Mouse (Mus musculus) hindbrain, embryonic 15.5 days (tissue): ENCODE results near the gene Tceal1. TPM values are rescaled to one million over a fixed set of nuclear protein-coding genes. Genes with fewer than 3 reads are reported as not detected.

Experiments
- ATAC-seq: fragments of 200-750 bp; cut with Nextera tagmentation; 2 replicates; pipeline ENCODE4 v1.8.0; 2017; ENCODE audit warnings: low read depth, moderate number of reproducible peaks, moderate TSS enrichment; ENCODE audit not compliant: low FRiP score
- H3K27ac ChIP-seq: fragments of 300-500 bp; sonication (generic); replicated peaks from 2 replicates; pipeline ENCODE4 v1.5.1; 2015; ENCODE audit warnings: mild to moderate bottlenecking, inconsistent platforms
- H3K27me3 ChIP-seq: fragments of 300-500 bp; sonication (generic); 2 replicates; pipeline ENCODE4 v1.6.1; 2015; ENCODE audit warnings: control low read depth, inconsistent platforms
- H3K36me3 ChIP-seq: fragments of 300-500 bp; sonication (generic); 2 replicates; pipeline ENCODE4 v1.6.1; 2015; ENCODE audit warnings: control low read depth, inconsistent platforms
- H3K4me1 ChIP-seq: fragments of 300-500 bp; sonication (generic); replicated peaks from 2 replicates; pipeline ENCODE4 v1.6.1; 2015; ENCODE audit warnings: control low read depth, inconsistent platforms
- H3K4me2 ChIP-seq: fragments of 300-500 bp; sonication (generic); 2 replicates; pipeline ENCODE4 v1.6.1; 2015; ENCODE audit warnings: moderate library complexity, mild to moderate bottlenecking, inconsistent platforms
- H3K4me3 ChIP-seq: fragments of 300-500 bp; sonication (generic); 2 replicates; pipeline ENCODE4 v1.5.1; 2015; ENCODE audit warnings: mild to moderate bottlenecking, inconsistent platforms
- H3K9ac ChIP-seq: fragments of 300-500 bp; sonication (generic); 2 replicates; pipeline ENCODE4 v1.6.1; 2015; ENCODE audit warnings: inconsistent platforms
- H3K9me3 ChIP-seq: fragments of 300-500 bp; sonication (generic); 2 replicates; pipeline ENCODE4 v1.6.1; 2016; ENCODE audit warnings: control low read depth, inconsistent platforms
- WGBS: fragments of 180-500 bp; shearing (Covaris S2); methylation state at CpG from one replicate; pipeline ENCODE4 v1.1.7; 2015; 5-methylcytosine and 5-hydroxymethylcytosine counted together
- polyA plus RNA-seq: library from polyadenylated mRNA; unstranded; fragments of >200 nt; fragmentation: Nextera tagmentation; extraction: Ambion mirVana; gene quantifications from 2 replicates; pipeline ENCODE4 v1.2.1, GENCODE M21; 2015

Gene Tceal1
- polyA plus RNA-seq, 1 experiment from 2014 or later = 21.8 TPM

DNA sequence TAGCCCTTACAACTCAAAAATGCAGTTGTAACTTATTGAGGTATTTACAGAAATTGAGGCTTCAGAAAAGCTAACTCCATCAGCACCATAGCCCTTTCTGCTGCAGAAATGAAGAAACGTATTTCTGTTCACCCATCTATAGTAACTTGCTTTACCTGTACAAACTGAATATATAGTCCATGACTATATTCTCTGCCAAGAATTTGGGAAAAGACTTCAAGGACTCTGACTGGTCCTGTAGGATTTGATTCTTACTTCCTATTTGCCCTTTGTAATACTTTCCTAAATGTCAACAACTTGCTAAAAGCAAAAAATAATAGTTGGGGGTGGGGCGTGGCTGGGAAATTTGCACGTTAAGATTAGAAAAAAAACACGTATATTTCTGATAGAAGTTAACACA lies 24.2 kb downstream of the Tceal1 start:
- 86% methylated on average over 4 of the region's 4 CpGs for WGBS
- H3K4me2 ChIP-seq = no peak overlapping the region
- no peak overlapping the region for H3K4me3 ChIP-seq
- no peaks in the 10 kb centered on the region for H3K27me3 ChIP-seq
- no peak for ATAC-seq
- no peaks in the 10 kb centered on the region for H3K9me3 ChIP-seq
- no peak overlapping the region for H3K27ac ChIP-seq
- H3K4me1 ChIP-seq = no peaks in the 10 kb centered on the region
- H3K9ac ChIP-seq = no peak overlapping the region
- H3K36me3 ChIP-seq = peaks cover 7% of the 10 kb centered on the region; the same call in 1 of the 2 replicates

DNA sequence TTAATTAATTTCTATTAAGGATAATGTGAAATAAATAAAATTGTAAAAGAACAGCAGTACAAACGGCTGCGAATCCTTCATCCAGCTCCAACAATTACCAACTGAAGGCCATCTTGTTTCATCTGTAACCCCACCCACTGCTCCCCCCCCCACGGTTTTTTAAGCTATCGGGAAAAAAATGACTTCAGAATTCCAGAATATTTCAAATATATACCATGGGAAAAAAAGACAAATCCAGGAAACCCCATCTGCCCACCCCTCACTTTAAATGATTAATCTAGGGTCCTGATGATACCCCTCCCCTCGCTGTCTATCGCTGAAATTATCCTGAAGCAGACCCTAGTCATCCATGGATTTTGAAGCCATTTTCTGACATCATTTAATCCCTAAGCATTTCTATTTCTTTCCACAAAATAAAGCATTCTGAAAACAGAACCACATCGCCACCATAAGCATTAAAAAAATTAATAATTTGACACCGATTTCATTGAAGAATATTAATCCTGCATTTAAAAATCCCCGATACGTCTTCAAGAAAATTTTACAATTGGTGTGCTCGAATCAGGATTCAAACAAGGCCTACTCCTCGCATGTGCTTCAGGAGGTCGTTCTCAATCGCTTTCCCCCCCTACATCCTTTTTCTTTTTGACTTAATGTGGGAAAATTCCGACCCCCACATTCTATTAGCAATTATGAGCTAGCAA lies 32.5 kb downstream of the Tceal1 start:
- Histone ChIP-seq H3K27me3 (no peaks in the 10 kb centered on the region), H3K9ac (peak overlapping the region; percentile 67), H3K36me3 (no peaks in the 10 kb centered on the region), H3K4me2 (peak overlapping the region; percentile 59), H3K4me1 (peaks cover 7% of the 10 kb centered on the region), H3K4me3 (peak overlapping the region; percentile 59), H3K9me3 (no peaks in the 10 kb centered on the region), H3K27ac (peak overlapping the region; percentile 84)
- ATAC-seq = no peak
- 18% methylated on average over 15 of the region's 15 CpGs for WGBS

DNA sequence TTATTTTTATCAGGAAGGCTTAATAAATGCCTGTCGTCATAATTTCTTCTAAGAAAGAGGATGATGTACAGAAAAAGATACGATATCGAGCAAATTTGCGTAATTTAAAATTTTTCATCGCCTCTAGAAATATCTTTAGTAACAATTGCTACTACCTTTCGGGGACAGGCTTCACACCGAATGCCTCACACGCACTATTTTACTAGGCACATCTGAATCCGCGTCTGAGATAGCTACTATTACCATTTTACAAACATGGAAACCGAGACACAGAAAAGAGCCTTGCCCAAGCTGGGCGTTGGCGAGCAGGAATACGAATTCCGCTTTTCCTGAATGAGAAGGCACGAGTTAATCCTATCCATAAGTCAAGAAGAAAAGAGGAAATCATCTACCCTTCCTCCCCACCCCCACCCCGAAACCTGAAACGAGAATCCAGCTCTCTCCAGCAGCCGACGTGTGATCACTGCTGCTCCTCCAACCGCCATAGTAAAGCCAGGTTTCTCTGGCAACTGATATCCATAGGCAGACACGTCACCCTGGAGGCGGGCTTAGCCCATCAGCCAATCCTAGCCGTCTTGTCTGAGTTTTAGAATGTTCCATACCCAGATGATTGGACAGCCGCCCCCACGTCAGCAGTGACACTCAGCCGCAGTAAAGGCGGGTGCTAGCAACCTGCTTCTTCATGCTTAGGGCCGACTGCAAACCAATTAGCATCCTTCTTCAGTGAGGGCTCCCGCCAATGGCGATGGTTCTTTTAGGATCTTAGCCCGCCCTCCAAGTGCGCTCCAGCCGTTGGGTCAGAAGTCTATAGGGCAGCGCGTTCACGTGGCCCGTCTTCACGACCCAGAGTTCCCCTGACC lies 33.2 kb downstream of the Tceal1 start:
- peak overlapping the region; percentile 95 for H3K27ac ChIP-seq
- 22% methylated on average over 39 of the region's 39 CpGs for WGBS
- peak; percentile 98 for ATAC-seq
- peaks cover 7% of the 10 kb centered on the region for H3K4me1 ChIP-seq
- H3K4me2 ChIP-seq = peak overlapping the region; percentile 59
- H3K4me3 ChIP-seq = peak overlapping the region; percentile 59
- H3K9ac ChIP-seq = peak overlapping the region; percentile 67
- no peaks in the 10 kb centered on the region for H3K27me3 ChIP-seq
- no peaks in the 10 kb centered on the region for H3K36me3 ChIP-seq
- no peaks in the 10 kb centered on the region for H3K9me3 ChIP-seq

DNA sequence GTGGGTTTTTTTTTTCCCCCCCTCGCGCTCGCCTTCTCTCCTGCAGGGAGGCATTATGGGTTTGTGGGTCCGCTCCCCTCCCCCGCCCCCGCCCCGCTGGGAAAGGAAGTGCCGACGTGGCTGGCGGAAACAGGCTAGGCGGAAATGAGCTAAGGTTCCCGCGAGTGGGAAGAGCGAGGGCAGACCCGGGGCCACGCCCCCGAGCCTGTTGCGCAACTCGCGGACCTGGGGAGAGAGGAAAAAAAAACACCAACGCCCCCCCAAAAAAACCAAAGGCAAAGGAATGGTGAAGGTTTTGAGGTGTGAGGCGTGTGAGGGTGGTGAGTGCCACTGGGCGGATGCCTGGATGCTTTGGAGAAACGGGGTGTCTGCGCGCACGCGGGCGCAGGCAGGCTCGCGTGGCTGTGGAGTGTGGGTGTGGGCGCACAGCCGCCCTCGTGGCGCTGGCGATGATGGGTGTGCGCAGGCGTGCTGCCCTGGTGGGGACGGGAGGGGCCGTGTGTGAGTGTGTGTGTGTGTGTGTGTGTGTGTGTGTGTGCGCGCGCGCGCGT lies 33.9 kb downstream of the Tceal1 start:
- H3K4me1 ChIP-seq = peaks cover 7% of the 10 kb centered on the region
- H3K4me2 ChIP-seq = peak overlapping the region; percentile 59
- 30% methylated on average over 44 of the region's 46 CpGs for WGBS
- peak overlapping the region; percentile 95 for H3K27ac ChIP-seq
- peak overlapping the region; percentile 59 for H3K4me3 ChIP-seq
- H3K9me3 ChIP-seq = no peaks in the 10 kb centered on the region
- no peaks in the 10 kb centered on the region for H3K27me3 ChIP-seq
- H3K36me3 ChIP-seq = no peaks in the 10 kb centered on the region
- H3K9ac ChIP-seq = 0 out of 2 replicates have a peak overlapping the region, but pooled peaks have one; percentile 39
- peak; percentile 80 for ATAC-seq

DNA sequence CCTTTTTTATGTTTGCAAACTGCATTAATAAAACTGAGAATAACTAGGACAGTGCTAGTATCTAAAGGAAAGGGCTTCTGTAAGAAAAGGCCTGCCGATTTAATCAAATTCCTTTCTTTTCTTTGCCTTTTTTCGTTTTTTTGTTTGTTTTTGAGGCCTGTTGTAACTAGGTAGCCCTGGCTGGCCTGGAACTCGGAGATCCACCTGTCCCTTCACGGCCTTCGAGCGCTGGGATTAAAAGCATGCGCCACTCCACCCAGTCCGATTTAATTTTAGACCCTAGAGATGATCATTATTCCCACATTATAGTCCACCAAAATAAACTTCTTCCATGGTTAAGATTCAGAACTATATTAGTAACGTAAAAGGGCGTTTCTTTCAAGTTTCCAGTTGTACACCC lies 34.5 kb downstream of the Tceal1 start:
- Histone ChIP-seq H3K9ac (peak overlapping the region; percentile 40), H3K36me3 (no peaks in the 10 kb centered on the region), H3K4me1 (peaks cover 7% of the 10 kb centered on the region), H3K27me3 (no peaks in the 10 kb centered on the region), H3K4me2 (peak overlapping the region; percentile 59), H3K4me3 (peak overlapping the region; percentile 59), H3K27ac (peak overlapping the region; percentile 95), H3K9me3 (no peaks in the 10 kb centered on the region)
- 34% methylated on average over 10 of the region's 10 CpGs for WGBS
- ATAC-seq = no peak

DNA sequence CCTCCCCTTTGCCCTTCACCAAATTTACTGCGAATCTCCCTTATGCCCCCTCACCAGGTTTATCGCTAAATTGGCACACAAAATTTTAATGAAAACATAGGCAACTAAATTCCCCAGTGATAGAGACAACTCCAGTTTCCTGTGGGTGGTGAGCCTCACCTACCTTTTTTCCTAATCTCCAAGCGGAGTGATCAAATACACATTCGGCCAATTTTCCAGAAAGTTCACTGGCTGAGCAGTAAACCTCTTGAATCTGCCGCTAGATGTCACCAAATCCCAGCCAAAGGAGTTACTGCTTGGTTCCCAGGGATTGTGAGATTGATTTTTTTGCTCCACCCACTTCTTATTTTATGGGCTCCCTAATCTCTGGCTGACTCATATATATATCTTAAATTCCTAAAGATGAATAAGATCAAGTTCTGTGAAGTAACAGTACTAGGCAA lies 34.9 kb downstream of the Tceal1 start:
- no peak for ATAC-seq
- H3K27ac ChIP-seq = peak overlapping the region; percentile 95
- no peaks in the 10 kb centered on the region for H3K27me3 ChIP-seq
- H3K36me3 ChIP-seq = no peaks in the 10 kb centered on the region
- H3K4me2 ChIP-seq = peak overlapping the region; percentile 59
- H3K9me3 ChIP-seq = no peaks in the 10 kb centered on the region
- H3K4me3 ChIP-seq = peak overlapping the region; percentile 59
- 34% methylated on average over 5 of the region's 5 CpGs for WGBS
- H3K4me1 ChIP-seq = peaks cover 7% of the 10 kb centered on the region
- H3K9ac ChIP-seq = no peak overlapping the region; the same call in 1 of the 2 replicates

DNA sequence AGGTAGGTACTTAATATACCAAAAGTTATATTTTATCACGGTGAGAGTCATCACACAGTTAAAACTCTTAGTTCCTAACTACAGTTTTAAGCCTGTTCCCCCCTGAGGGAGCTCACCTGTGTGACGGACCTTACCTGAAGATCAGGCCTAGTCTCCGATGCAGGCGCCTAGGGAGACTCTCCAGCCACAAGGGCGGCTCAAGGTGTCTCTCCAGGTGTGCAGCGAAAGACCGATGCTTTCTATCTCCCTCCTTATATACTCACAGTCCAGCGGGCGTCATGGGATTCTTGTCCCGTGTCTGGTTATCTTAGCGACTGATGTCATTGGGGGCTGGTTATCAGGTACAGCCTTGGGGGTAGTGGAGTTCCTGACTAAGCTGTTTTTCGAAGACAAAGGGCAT lies 35.7 kb downstream of the Tceal1 start, which contains the start of gene Morf4l2:
TSS of gene Morf4l2 (minus strand) at position 232 of the 400 bp plus-strand sequence.
- Histone ChIP-seq H3K9me3 (no peaks in the 10 kb centered on the region), H3K27ac (peak within 1 kb of the TSS; percentile 95), H3K36me3 (no peaks in the 10 kb centered on the region), H3K4me3 (peak within 1 kb of the TSS; percentile 59), H3K4me2 (peak within 1 kb of the TSS; percentile 59), H3K9ac (no peak within 1 kb of the TSS; the same call in 1 of the 2 replicates), H3K27me3 (no peaks in the 10 kb centered on the region), H3K4me1 (peaks cover 5% of the 10 kb centered on the region)
- ATAC-seq = no peak
- WGBS = 92% methylated on average over 12 of the region's 12 CpGs

DNA sequence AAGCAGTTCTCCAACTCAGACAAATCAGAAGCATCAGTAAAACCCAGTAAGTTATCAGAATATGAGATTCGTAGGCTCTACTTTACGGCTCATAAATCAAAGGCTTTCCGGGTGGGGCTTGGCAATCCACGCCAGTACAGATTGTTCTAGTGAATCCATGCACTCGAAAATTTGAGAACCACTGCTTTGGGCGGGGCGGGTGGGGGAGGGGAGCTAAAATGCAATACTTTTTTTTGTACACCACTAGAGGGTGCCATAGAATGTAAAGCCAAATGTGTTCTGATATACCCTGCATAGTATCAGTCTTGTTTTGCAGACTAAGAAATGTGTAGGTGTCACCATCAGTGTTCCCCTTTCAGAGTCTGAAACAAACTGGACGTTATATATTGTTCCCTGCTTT lies 36.9 kb downstream of the Tceal1 start:
- no peaks in the 10 kb centered on the region for H3K27me3 ChIP-seq
- no peaks in the 10 kb centered on the region for H3K9me3 ChIP-seq
- 70% methylated on average over 8 of the region's 8 CpGs for WGBS
- no peak overlapping the region for H3K9ac ChIP-seq
- no peak overlapping the region for H3K27ac ChIP-seq
- no peak for ATAC-seq
- no peaks in the 10 kb centered on the region for H3K36me3 ChIP-seq
- H3K4me3 ChIP-seq = no peak overlapping the region
- no peak overlapping the region for H3K4me2 ChIP-seq
- no peaks in the 10 kb centered on the region for H3K4me1 ChIP-seq

DNA sequence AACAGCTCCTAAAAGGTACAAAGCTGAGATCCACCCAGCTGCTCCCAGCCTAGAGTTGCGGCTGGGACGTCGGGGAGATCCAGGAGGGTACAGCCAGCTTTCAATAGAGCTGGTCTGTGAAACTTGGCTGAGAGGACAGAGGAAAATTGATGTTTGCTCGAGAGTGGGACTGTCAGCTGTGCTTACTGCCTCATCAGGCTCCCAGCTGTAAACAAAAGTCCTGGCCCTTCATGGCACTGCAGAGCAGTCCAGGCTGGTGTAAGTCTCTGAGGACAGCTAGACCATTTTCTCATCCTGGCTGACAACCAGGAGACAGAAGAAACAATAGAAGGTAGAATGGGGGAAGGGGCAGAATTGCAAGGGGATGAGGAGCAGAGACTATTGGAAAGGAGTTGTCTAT lies 41.5 kb downstream of the Tceal1 start:
- 76% methylated on average over 4 of the region's 4 CpGs for WGBS
- no peaks in the 10 kb centered on the region for H3K4me1 ChIP-seq
- H3K36me3 ChIP-seq = no peaks in the 10 kb centered on the region
- no peak overlapping the region for H3K4me3 ChIP-seq
- no peak overlapping the region for H3K27ac ChIP-seq
- no peak overlapping the region for H3K9ac ChIP-seq
- no peaks in the 10 kb centered on the region for H3K9me3 ChIP-seq
- no peak overlapping the region for H3K4me2 ChIP-seq
- ATAC-seq = no peak
- no peaks in the 10 kb centered on the region for H3K27me3 ChIP-seq

DNA sequence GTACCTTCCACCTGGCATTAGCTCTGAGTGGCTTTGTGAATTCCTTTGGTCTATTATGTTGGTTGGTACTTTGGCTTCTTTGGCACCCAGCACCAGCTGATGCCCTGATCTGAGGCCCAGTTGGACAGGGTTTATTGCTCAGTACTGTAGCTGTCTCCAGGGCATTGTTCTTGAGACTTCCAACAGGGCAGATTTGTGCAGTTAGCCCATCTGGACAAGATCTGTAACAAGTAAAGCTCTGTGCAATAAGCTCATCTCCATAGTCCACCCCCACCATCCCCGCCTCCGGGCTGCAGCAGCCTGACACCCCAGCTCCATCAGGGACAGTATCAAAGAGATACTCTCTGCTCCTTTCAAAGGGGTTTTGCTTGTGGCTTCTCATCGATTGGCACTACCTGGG lies 47.7 kb downstream of the Tceal1 start:
- H3K36me3 ChIP-seq = 0 out of 2 replicates have a peak, but pooled peaks cover 6% of the 10 kb centered on the region
- ATAC-seq = no peak
- 90% methylated on average over 3 of the region's 3 CpGs for WGBS
- H3K9me3 ChIP-seq = no peaks in the 10 kb centered on the region
- H3K4me1 ChIP-seq = no peaks in the 10 kb centered on the region
- no peak overlapping the region for H3K27ac ChIP-seq
- no peaks in the 10 kb centered on the region for H3K27me3 ChIP-seq
- H3K4me2 ChIP-seq = no peak overlapping the region
- no peak overlapping the region for H3K9ac ChIP-seq
- no peak overlapping the region for H3K4me3 ChIP-seq
